In the genomic region with DNA sequence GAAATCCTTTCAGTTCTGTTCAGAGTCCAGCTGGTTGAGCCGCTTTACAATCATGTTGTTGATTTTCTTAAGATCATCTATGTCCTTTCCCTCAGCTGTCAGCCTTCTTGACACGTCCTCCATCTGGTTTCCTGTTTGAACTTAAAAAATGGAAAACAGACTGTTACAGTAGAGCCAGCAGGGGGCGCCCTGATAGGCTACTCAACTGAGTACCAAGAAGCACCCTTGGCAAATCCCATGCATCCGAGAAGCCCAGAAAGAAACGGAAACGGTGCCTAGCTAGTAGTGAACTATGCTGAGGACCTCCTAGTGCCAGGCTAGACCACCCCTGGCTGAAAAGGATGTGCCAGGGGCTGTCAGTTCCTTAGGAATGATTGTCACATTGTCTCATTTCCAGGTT, we compare ENCODE assay signal across 9 mouse cellular contexts. TPM values are rescaled to one million over a fixed set of nuclear protein-coding genes. Genes with fewer than 3 reads are reported as not detected.
DNase-seq lines count a peak whose midpoint lies in the region; ATAC-seq and TF ChIP-seq lines count a peak whose summit lies in the region.
"Had no signal": no experiment of that assay in that cellular context is flagged by ENCODE, and none has a peak within 500 bp of the region (broad histone marks: within the 10 kb centered on the region; RNA-seq: fewer than 3 reads in every experiment).

No protein-coding gene starts in this region.

- no peaks in the 10 kb centered on the region for H3K79me2 ChIP-seq in heart, adult 2 months (replicated peaks; ENCODE audit: control insufficient read depth, insufficient read depth, low read length)

- no peaks in the 10 kb centered on the region for H3K27me3 ChIP-seq in heart, adult 2 months (ENCODE audit: control insufficient read depth, insufficient read depth, low read length)
- no peaks in the 10 kb centered on the region for H3K27me3 ChIP-seq in heart, embryonic 12.5 days (replicated peaks)
- no peaks in the 10 kb centered on the region for H3K27me3 ChIP-seq in hindbrain, embryonic 16.5 days (replicated peaks; ENCODE audit: control insufficient read depth, insufficient read depth, low read length)
- H3K27me3 ChIP-seq: neural tube, embryonic 13.5 days had no signal

- H3K4me2 ChIP-seq in heart, embryonic 12.5 days: no peak overlapping the region
- H3K4me2 ChIP-seq in hindbrain, embryonic 16.5 days (ENCODE audit: low read length): no peak overlapping the region
- H3K4me2 ChIP-seq: neural tube, embryonic 13.5 days had no signal

- ATAC-seq in heart, embryonic 12.5 days (ENCODE audit: insufficient number of reproducible peaks, low FRiP score): no peak
- no peak for ATAC-seq in hindbrain, embryonic 16.5 days

- no peaks in the 10 kb centered on the region for H3K36me3 ChIP-seq in heart, adult 2 months (ENCODE audit: control insufficient read depth, insufficient read depth, low read length)
- peaks cover 10% of the 10 kb centered on the region for H3K36me3 ChIP-seq in heart, embryonic 12.5 days
- no peaks in the 10 kb centered on the region for H3K36me3 ChIP-seq in hindbrain, embryonic 16.5 days (ENCODE audit: control insufficient read depth, insufficient read depth, low read length)
- H3K36me3 ChIP-seq: neural tube, embryonic 13.5 days had no signal

- intact Hi-C loops in heart, adult 2 months (cut with DNase I): loop anchor here (1.0 kb wide), 1 partner anchor 23 kb away; no protein-coding TSS in a partner anchor
- intact Hi-C loops in gastrocnemius, postnatal 36 days (cut with DNase I): loop anchor here (10.0 kb wide), 1 partner anchor 648 kb away; no protein-coding TSS in a partner anchor

- DNase-seq in heart, adult 2 months: peak; percentile 29 to 33
- peak; percentile 11 for DNase-seq in urinary bladder, postnatal 25 days (ENCODE audit: low spot score)
- DNase-seq in urinary bladder, postnatal 10 days (ENCODE audit: low spot score): no peak
- peak; percentile 4 to 16 for DNase-seq in gastrocnemius, postnatal 36 days
- DNase-seq in skeletal muscle tissue, adult 2 months (ENCODE audit: low read depth, low spot score): peak; percentile 50
- no peak for DNase-seq in layer of hippocampus, postnatal 36 days

- no peak overlapping the region for H3K27ac ChIP-seq in heart, adult 2 months
- H3K27ac ChIP-seq in heart, embryonic 12.5 days (ENCODE audit: poor library complexity, severe bottlenecking): no peak overlapping the region
- no peak overlapping the region for H3K27ac ChIP-seq in hindbrain, embryonic 16.5 days (ENCODE audit: low read depth, low read length)
- H3K27ac ChIP-seq: neural tube, embryonic 13.5 days had no signal

- no peak for TF ChIP-seq POLR2A in heart, adult 2 months (IDR thresholded peaks at IDR 0.05; ENCODE audit: insufficient read depth, low read depth, low read length)

- no peak overlapping the region for H3K9ac ChIP-seq in heart, adult 2 months (ENCODE audit: low read depth, low read length)
- H3K9ac ChIP-seq in heart, embryonic 12.5 days: no peak overlapping the region
- H3K9ac ChIP-seq in hindbrain, embryonic 16.5 days (ENCODE audit: low read depth, low read length): no peak overlapping the region
- H3K9ac ChIP-seq: neural tube, embryonic 13.5 days had no signal

- peak; percentile 82 for TF ChIP-seq CTCF in heart, adult 2 months (IDR thresholded peaks at IDR 0.05)

- TF ChIP-seq EP300 in heart, adult 2 months (IDR thresholded peaks at IDR 0.05; ENCODE audit: insufficient read depth, low read depth, low read length): no peak

- no peak overlapping the region for H3K4me3 ChIP-seq in heart, adult 2 months
- no peak overlapping the region for H3K4me3 ChIP-seq in heart, embryonic 12.5 days
- no peak overlapping the region for H3K4me3 ChIP-seq in hindbrain, embryonic 16.5 days (ENCODE audit: low read length)
- H3K4me3 ChIP-seq: neural tube, embryonic 13.5 days had no signal

- WGBS in heart, adult 2 months: 36% methylated on average over 6 of the region's 6 CpGs
- WGBS in heart, embryonic 12.5 days: 55% methylated on average over 6 of the region's 6 CpGs
- 68% methylated on average over 6 of the region's 6 CpGs for WGBS in hindbrain, embryonic 16.5 days

- H3K4me1 ChIP-seq in heart, adult 2 months (ENCODE audit: control insufficient read depth, insufficient read depth, low read length): no peaks in the 10 kb centered on the region; the same call in 1 of the 2 replicates
- peaks cover 3% of the 10 kb centered on the region; the same call in 1 of the 2 replicates for H3K4me1 ChIP-seq in heart, embryonic 12.5 days (replicated peaks)
- H3K4me1 ChIP-seq in hindbrain, embryonic 16.5 days (ENCODE audit: control insufficient read depth, insufficient read depth, low read depth, low read length): no peaks in the 10 kb centered on the region
- H3K4me1 ChIP-seq: neural tube, embryonic 13.5 days had no signal

- peaks cover 5% of the 10 kb centered on the region; the same call in 1 of the 2 replicates for H3K9me3 ChIP-seq in heart, embryonic 12.5 days (replicated peaks)
- peaks cover 2% of the 10 kb centered on the region; the same call in 1 of the 2 replicates for H3K9me3 ChIP-seq in hindbrain, embryonic 16.5 days (ENCODE audit: control insufficient read depth, low read length)
- H3K9me3 ChIP-seq: neural tube, embryonic 13.5 days had no signal

RNA-seq across cellular contexts. Expression of a gene that starts 22.2 kb away (rescaled TPM):
- 10 to 100 TPM; 43.2 to 45.4 TPM for total RNA-seq in heart, adult 2 months (2021)
- polyA plus RNA-seq in heart, adult 2 months (2012; rRNA removed): 22.2 and 39.4 TPM in 2 replicates
- 28.4 and 28.7 TPM in 2 replicates for polyA plus RNA-seq in heart, embryonic 12.5 days (2016; fragmentation: Nextera tagmentation; extraction: Ambion mirVana)
- total RNA-seq in gastrocnemius, postnatal 36 days (2021): 10 to 100 TPM; 49.2 to 57.7 TPM
- 0.16 TPM in 1 of 2 replicates, not detected in the other for polyA plus RNA-seq in hindbrain, embryonic 16.5 days (2015; fragmentation: Nextera tagmentation; extraction: Ambion mirVana)
- total RNA-seq in layer of hippocampus, postnatal 36 days (2021): under 1 TPM; 0.30 to 0.51 TPM

RNA-seq across cellular contexts. Expression of a gene that starts 43.1 kb away (rescaled TPM):
- total RNA-seq in heart, adult 2 months (2021): 1 to 10 TPM in 1 of 2 experiments, under 1 TPM in 1; 0.84 to 1.1 TPM
- 2.0 and 2.1 TPM in 2 replicates for polyA plus RNA-seq in heart, adult 2 months (2012; rRNA removed)
- polyA plus RNA-seq in heart, embryonic 12.5 days (2016; fragmentation: Nextera tagmentation; extraction: Ambion mirVana): 2.5 and 2.7 TPM in 2 replicates
- total RNA-seq in gastrocnemius, postnatal 36 days (2021): under 1 TPM; 0.76 to 0.97 TPM
- 0.21 TPM in 1 of 2 replicates, not detected in the other for polyA plus RNA-seq in hindbrain, embryonic 16.5 days (2015; fragmentation: Nextera tagmentation; extraction: Ambion mirVana)
- total RNA-seq in layer of hippocampus, postnatal 36 days (2021): 1 to 10 TPM; 1.7 to 2.6 TPM

Comparison
In these comparisons a context has a peak if more than half of its experiments do, and no peak if none do; other contexts are left out.
1. DNase-seq: peak in heart, adult 2 months (2 of 2), urinary bladder, postnatal 25 days (single experiment), gastrocnemius, postnatal 36 days (2 of 2) and skeletal muscle tissue, adult 2 months (single experiment); none in urinary bladder, postnatal 10 days (single experiment) and layer of hippocampus, postnatal 36 days (0 of 2).
2. RNA of a gene that starts 22.2 kb away (total RNA-seq): 49.2 to 57.7 TPM in gastrocnemius, postnatal 36 days and 43.2 to 45.4 TPM in heart, adult 2 months; 0.30 to 0.51 TPM in layer of hippocampus, postnatal 36 days; every median in the first group is over 10 times any median in the second.